Mouse (Mus musculus) urinary bladder, postnatal 36 days (tissue): Measurements from ENCODE around the gene Hoga1.

Experiments used
- DNase-seq, 2 experiments: peaks; one replicate each; pipeline ENCODE4 v3.0.0; 2022; ENCODE audit warnings: low spot score in 2 of 2, mixed read lengths in 1 of 2

The Hoga1 gene

DNA sequence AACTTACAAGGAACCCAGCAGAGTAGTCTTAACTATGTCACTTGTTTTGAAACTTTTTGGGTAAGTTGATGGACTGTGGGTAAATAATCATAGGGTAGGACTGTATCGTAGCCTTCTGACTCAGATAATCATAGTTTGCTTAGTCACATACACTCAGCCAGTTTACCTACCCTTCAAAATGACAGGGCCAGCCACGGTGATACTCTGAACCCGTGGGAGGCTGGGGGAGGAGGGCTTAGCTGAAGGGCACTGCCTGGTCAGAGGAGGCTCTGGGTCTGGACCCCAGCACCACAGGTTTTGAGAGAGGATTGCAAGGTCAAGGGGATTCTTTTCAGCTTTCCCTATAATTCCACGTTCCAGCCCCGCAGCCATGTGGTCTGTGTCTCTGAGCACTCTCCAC, 73.2 kb downstream of the Hoga1 start:
- no peak for DNase-seq

DNA sequence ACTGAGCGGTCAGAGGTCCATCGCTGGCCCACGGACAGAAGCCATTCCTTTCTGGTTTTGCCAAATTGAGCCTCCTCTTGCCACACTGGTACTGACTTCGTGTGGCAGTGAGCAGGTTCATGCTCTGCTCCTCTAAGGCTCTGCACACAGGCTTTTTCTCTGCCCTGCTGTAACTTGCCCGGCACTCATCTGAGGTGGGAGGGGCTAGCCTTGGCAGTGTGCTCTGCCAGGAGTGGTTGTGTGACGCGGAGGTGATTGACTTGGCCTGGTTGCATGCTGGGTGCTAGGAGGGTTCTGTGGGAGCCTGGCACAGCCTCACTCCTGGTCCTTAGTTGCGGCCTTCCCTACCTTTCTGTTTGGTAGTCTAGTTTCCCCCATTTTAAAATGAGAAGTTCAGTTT, 75.0 kb downstream of the Hoga1 start:
- DNase-seq = no peak
